Mouse (Mus musculus): ENCODE measurements around the gene Ankub1.
A peak's percentile ranks its signal among the peaks of the same experiment; 100 is the strongest.

The Ankub1 gene

DNA sequence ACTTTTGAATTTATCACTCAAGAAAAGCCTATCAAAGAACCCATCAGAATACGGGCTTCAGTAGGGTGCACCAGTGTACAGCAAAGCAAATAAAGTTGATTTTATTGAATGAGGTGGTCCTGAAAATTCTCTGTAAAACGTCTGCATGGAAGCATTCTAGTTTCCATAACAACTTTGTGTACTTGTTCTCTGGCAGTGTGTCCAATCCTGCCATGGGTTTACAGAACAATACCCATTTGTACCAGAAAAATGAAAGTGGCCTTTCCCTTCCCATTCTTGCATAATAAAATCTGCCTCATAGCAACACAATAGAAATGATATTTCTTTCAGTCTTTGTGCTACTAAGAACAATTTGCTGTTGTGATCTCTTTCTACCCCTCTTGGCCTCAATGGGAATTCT, at the start of gene Ankub1:
Gene Ankub1 (minus strand): TSS at position 81 of the 400 bp plus-strand sequence.
- no peak for DNase-seq

- no peak for DNase-seq
Measured at GRCm38 (mm10) chr3:57739830-57740229, 47.2 kb upstream of the Ankub1 start.

- DNase-seq: no peak
Measured at GRCm38 (mm10) chr3:57736419-57737095, 44.0 kb upstream of the Ankub1 start.

GRCm38 (mm10) chr3:57735511-57736370, 43.1 kb upstream of the Ankub1 start, which contains the start of gene Rnf13:
Gene Rnf13, plus strand, starts transcription at chr3:57736062.
- peak; percentile 96 to 98 for DNase-seq

GRCm38 (mm10) chr3:57732206-57732915, 39.8 kb upstream of the Ankub1 start:
- no peak for DNase-seq

DNA sequence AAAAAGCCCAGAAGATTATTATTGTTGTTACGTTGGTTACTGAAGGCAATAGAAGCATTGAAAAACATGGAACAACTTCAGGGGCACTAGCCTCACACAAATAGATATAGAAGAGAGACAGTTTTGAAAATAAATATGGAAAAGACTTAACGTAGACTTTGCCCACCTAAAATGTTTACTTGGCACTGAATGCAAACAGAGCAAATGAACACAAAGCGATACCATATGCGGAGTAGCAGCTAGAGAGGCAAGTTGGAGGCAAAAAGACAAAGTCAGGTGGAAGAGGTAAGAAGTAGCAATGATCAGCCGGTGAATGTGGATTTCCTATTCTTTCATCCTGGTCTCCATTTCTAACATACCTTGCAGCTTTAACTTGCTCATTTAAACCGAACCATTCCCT, 21.6 kb upstream of the Ankub1 start:
- no peak for DNase-seq

DNA sequence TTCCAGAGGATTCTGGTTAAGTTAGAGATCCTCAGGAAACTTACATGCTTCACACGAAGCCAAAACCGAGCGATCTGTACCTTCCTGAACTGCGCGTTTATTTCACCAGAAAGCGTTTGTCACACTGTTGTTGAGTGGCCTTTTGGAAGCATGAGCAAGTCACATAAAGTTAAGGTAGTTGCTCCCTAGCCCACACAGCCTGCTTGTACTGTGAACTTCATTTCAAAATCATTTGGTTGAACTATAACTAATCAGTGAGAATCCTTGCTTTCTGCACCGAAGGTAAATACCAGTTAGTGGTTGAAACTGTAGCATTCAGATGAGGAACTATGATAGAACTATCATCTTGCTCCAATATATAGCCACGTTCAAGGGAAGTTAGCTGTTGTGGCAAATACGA, 4.2 kb upstream of the Ankub1 start:
- DNase-seq: peak; percentile 17 to 37

DNA sequence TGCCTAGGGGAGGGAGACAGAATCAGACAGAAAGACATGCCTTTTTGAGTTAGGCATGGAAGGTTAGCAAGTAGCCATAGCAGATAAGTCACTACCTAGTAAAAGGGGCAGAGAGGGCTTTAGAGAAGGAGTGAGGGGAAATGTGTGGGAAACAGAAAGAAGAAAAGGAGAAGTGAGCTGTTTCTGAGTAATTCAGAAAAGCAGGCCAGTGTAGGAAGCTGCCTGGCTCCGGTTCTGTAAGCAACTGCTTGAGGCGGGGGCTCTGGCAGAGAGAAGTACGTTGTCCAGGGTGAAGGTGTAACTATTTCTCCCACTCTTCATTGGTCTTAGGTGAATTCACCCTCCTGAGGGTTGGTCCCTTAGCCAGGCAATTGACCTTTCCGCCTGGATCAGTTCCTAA, 3.6 kb upstream of the Ankub1 start:
- peak in 1 of 2 experiments; percentile 7 for DNase-seq

DNA sequence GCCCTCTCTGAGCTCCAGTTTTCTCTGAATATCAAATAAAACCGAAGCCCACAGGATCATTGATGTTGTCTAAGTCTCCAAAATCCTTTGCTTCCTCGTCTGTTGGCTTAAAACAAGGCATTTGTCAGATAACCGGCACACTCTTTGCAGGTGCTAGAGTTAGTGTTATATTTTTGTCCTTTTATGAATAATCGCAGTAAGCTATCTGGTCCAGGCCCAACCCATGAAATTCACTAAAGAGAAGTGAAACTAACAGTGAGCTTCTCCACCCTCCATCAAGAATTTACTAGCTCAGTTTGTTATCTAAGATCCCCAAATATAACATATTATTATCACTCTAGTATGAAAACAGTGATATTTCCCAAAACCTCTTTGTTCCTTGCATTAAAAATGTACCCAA, 827 bp downstream of the Ankub1 start:
- DNase-seq: no peak

DNA sequence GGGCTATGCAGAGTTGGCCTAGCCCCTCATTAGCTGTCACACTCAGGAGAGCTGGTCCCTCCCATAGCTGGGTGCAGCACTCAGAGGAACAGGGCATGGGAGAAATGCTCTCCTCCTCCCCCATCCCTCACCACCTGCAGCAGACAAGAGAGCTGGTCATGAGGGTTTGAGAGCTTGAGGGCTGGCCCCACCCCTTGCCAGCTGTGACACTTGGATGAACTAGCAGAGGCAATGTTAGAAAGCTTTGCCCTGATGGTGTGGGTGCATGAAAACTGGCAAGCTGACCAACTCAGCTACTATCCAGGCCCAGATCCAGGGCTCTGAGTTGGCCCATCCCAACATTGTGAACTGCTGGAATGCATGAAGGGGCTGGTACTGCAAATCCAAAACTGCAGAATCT, 14.8 kb downstream of the Ankub1 start:
- no peak for DNase-seq

DNA sequence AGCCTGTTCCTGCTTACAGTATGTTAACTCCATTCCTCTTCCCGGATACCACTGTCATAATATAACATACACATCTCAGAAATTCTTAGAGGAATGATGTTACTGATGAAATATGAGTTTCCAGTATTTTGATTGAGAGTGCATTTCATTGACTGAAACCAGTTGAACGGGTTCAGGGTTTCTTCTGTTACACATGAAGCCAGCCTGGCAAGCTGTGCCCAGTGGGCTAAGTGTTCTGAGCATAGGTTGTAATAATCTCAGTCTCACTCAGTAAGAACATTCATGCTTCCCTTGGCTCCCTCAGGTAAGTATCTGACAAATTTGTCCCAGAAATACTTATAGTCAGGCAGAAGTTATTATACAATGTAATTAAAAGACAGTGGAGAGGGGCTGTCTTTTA, 18.5 kb downstream of the Ankub1 start:
- DNase-seq: no peak

GRCm38 (mm10) chr3:57673586-57673985, 19.0 kb downstream of the Ankub1 start:
- DNase-seq: no peak

GRCm38 (mm10) chr3:57667054-57667723, 25.4 kb downstream of the Ankub1 start:
- DNase-seq: peak; percentile 50 to 76

GRCm38 (mm10) chr3:57665880-57666279, 26.7 kb downstream of the Ankub1 start:
- no peak for DNase-seq

DNA sequence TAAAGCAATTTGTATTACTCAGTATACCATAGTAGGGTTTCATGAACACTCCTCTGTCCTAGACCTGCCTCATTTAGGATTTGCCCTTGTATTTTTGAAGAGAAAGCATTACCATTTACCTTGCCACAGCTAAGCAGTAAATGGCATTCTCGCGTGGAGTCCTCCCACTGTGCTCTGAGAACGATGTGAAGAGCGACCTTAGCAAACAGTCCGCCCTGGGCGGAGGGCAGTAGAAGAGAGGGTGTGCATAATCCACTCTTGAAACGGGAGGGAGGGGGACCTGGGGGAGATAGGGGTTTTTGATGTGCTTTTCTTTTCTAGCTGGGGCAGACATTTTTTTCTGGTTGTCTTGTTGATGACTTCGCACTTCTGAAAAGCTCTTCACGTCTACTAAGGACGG, 27.9 kb downstream of the Ankub1 start:
- no peak for DNase-seq

GRCm38 (mm10) chr3:57663731-57664130, 28.9 kb downstream of the Ankub1 start:
- peak; percentile 15 to 24 for DNase-seq

GRCm38 (mm10) chr3:57658608-57659007, 34.0 kb downstream of the Ankub1 start:
- DNase-seq: no peak

GRCm38 (mm10) chr3:57653646-57654045, 39.0 kb downstream of the Ankub1 start:
- no peak for DNase-seq

DNA sequence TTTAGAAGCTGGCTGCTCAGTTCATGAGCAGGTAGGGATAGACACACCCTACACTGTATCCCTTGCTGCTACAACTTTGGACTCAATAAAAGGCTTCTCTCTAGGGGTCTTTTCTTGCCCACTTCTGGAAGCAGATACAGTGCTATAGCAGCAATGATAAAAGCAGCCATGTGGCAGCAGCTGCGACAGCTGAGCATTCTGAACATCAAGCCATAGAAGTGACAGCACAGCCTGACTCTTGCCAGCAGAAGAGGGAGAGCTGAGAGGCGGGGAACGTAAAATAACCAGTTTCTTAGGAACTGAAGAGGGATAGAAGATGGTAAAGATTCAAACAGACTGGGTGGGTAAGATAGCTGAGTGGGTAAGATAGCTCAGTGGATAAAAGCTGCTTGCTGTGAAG, 40.1 kb downstream of the Ankub1 start:
- no peak for DNase-seq

DNA sequence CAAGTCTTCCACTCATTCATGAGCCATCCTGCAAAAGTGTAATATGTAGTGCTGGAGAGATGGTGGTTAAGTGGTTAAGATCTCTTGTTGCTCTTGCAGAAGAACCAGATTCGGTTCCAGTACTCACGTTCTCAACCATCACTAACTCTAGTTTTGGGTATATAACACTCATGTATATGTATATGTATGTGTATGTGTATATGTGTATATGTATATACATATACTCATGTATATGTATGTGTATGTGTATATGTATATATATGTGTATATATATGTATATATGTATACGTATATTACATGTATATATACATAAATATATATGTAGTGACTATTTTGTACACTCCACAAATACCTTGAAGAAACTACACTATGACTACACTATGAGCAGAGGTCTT, 40.7 kb downstream of the Ankub1 start:
- no peak for DNase-seq

- DNase-seq: peak; percentile 81 to 91
Measured at GRCm38 (mm10) chr3:57651231-57651864, 41.3 kb downstream of the Ankub1 start, which contains the start of gene Commd2. Gene Commd2, minus strand, starts transcription at chr3:57651715.

DNA sequence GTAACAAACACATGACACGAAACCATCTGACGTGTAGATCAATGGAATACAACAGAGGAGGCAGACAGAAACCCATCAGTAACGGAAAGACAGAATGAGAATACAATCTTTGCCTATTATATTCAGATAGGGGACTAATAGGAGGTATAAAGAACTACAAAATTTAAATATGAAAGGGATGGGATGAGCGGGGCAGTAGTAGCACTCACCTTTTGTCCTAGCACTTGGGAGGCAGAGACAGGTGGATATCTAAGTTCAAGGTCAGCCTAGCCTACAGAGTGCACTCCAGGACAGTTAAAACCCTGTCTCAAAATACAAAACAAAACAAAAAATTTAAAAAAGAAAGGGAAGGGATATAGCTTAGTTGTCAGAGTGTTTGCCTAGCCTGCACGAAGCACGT, 49.4 kb downstream of the Ankub1 start:
- no peak for DNase-seq
